Mouse (Mus musculus): ENCODE data around the gene Cdc42ep5.
A peak's percentile ranks its signal among the peaks of the same experiment; 100 is the strongest.

Cdc42ep5 gene

GRCm38 (mm10) chr7:4146241-4147180 is 18.1 kb downstream of the Cdc42ep5 start:
- DNase-seq (ENCODE audit: low spot score in 2 of 2) = no peak

- no peak for DNase-seq (ENCODE audit: low spot score in 2 of 2)
Measured at GRCm38 (mm10) chr7:4145552-4146190, 19.0 kb downstream of the Cdc42ep5 start.

- no peak for DNase-seq (ENCODE audit: low spot score in 2 of 2)
Measured at GRCm38 (mm10) chr7:4144766-4145551, 19.7 kb downstream of the Cdc42ep5 start.

GRCm38 (mm10) chr7:4144046-4144445 is 20.6 kb downstream of the Cdc42ep5 start:
- DNase-seq (ENCODE audit: low spot score in 2 of 2) = no peak

GRCm38 (mm10) chr7:4143506-4143905 is 21.2 kb downstream of the Cdc42ep5 start:
- no peak for DNase-seq (ENCODE audit: low spot score in 2 of 2)

- no peak for DNase-seq (ENCODE audit: low spot score in 2 of 2)
Measured at GRCm38 (mm10) chr7:4142796-4143445, 21.7 kb downstream of the Cdc42ep5 start.

GRCm38 (mm10) chr7:4141648-4142325 is 22.9 kb downstream of the Cdc42ep5 start:
- DNase-seq (ENCODE audit: low spot score in 2 of 2) = no peak

- DNase-seq (ENCODE audit: low spot score in 2 of 2) = no peak
Measured at GRCm38 (mm10) chr7:4139391-4139790, 25.3 kb downstream of the Cdc42ep5 start.

GRCm38 (mm10) chr7:4138671-4139070 is 26.0 kb downstream of the Cdc42ep5 start:
- no peak for DNase-seq (ENCODE audit: low spot score in 2 of 2)

GRCm38 (mm10) chr7:4138181-4138580 is 26.5 kb downstream of the Cdc42ep5 start:
- no peak for DNase-seq (ENCODE audit: low spot score in 2 of 2)

GRCm38 (mm10) chr7:4137746-4138145 is 26.9 kb downstream of the Cdc42ep5 start:
- no peak for DNase-seq (ENCODE audit: low spot score in 2 of 2)

GRCm38 (mm10) chr7:4136771-4137531 is 27.7 kb downstream of the Cdc42ep5 start, which contains the start of gene Leng8:
Gene Leng8 (plus strand): TSS chr7:4137039.
- DNase-seq (ENCODE audit: low spot score in 2 of 2) = peak; percentile 99

GRCm38 (mm10) chr7:4136404-4136770 is 28.3 kb downstream of the Cdc42ep5 start:
- no peak for DNase-seq (ENCODE audit: low spot score in 2 of 2)

- DNase-seq (ENCODE audit: low spot score in 2 of 2) = no peak
Measured at GRCm38 (mm10) chr7:4134911-4135310, 29.7 kb downstream of the Cdc42ep5 start.

- DNase-seq (ENCODE audit: low spot score in 2 of 2) = no peak
Measured at GRCm38 (mm10) chr7:4132998-4133397, 31.7 kb downstream of the Cdc42ep5 start.

- DNase-seq (ENCODE audit: low spot score in 2 of 2) = no peak
Measured at GRCm38 (mm10) chr7:4132581-4132980, 32.1 kb downstream of the Cdc42ep5 start.

- DNase-seq (ENCODE audit: low spot score in 2 of 2) = no peak
Measured at GRCm38 (mm10) chr7:4131964-4132363, 32.7 kb downstream of the Cdc42ep5 start.

- DNase-seq (ENCODE audit: low spot score in 2 of 2) = peak in 1 of 2 experiments; percentile 66
Measured at GRCm38 (mm10) chr7:4130686-4131452, 33.8 kb downstream of the Cdc42ep5 start.

GRCm38 (mm10) chr7:4128860-4129259 is 35.8 kb downstream of the Cdc42ep5 start:
- no peak for DNase-seq (ENCODE audit: low spot score in 2 of 2)
